Mouse (Mus musculus): ENCODE measurements around the gene Tinagl1.

GRCm38 (mm10) chr4:130167814-130168213 is 7.1 kb downstream of the Tinagl1 start:
- no peak for TF ChIP-seq GATA1 (IDR thresholded peaks at IDR 0.05; ENCODE audit: borderline replicate concordance, low read length)
- TF ChIP-seq FLI1 (IDR thresholded peaks at IDR 0.05; ENCODE audit: low read length), result no peak

Measured in megakaryocyte, embryonic 14.5 days (primary cell).